Mouse (Mus musculus): ENCODE measurements around the gene Tm7sf2.

The Tm7sf2 gene

GRCm38 (mm10) chr19:6067724-6068415, at the start of gene Tm7sf2:
Gene Tm7sf2, minus strand, starts transcription at chr19:6068373.
- DNase-seq (ENCODE audit: low spot score in 2 of 2), result peak; percentile 77 to 87

- DNase-seq (ENCODE audit: low spot score in 2 of 2), result peak in 1 of 2 experiments; percentile 27
These were observed 49.3 kb upstream of the Tm7sf2 start for GRCm38 (mm10) chr19:6117346-6117985.

DNA sequence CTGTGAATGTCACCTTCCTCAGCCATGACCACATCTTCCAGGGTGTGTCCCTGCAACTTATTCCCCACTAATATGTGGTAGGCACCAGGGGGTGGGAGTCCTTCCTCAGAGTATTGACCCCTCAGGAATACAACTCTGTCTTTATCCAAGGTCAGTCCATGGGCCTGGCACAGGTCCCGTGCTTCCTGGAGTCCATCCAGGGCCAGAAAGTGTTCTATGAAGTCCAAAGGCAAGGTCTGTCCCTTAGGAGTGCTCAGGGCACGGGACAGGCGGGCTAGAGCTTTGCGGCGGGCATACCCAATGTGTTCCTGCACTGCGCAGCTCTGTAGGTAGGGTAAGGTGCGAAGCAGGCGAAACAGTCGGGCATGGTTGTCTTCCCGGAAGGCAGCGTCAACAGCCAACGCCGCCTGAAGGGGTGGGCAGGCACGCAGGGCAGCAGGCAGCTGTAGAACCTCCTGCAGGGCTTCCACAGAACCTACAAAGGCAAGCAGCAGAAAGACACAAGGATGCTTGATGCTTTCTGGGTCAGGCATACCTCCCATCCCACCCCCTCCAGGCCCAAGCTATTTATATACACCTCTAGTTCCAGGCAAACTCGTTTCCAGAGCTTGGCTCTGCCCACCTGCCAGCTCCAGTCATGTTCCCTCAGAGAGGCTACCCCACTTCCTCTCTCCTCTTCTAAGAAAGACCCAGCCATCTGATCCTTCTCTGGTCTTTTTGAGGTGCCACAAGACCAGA, 48.1 kb upstream of the Tm7sf2 start:
- DNase-seq (ENCODE audit: low spot score in 2 of 2), result no peak

DNA sequence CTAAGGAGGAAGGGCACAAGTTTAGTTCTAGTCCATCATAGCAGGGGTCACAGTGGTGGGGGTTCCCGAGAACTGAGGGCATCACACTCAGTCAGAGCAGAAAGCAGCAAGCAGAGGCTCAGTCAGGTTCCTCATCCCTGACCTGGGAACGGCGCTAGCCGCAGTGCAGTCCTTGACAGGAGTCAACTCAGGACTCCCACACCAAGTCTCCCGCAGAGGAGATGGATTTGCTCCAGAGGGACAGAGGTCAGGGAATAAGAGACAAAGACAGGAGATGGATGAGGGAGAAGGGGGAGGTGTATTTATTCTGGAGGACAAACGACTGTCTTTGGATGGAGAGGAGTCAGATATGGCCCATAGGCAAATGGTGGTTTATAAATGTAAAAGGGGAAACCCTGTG, 44.9 kb upstream of the Tm7sf2 start:
- DNase-seq (ENCODE audit: low spot score in 2 of 2), result no peak

GRCm38 (mm10) chr19:6105586-6105985, 37.4 kb upstream of the Tm7sf2 start, which contains the start of gene Naaladl1:
Gene Naaladl1, plus strand, starts transcription at chr19:6105782.
- no peak for DNase-seq (ENCODE audit: low spot score in 2 of 2)

DNA sequence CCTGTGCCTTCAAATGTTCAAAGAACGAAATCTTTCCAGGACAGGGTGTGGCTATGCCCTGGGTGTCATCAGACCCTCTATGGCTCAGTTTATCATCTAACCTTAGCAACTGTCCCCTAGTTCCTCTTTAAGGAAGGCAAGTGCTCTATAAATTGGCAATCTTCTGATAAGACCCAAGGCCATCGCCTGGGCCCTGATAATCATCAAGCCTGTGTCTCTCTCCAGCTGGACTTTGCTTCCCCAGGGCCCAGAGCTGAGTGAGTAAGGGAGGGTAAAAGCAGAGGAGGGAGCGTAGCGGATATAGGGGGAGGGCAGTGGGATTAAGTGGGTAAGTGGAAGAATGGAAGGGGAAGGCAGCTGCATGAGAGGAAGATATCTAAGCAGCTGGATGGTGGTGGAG, 36.3 kb upstream of the Tm7sf2 start:
- no peak for DNase-seq (ENCODE audit: low spot score in 2 of 2)

DNA sequence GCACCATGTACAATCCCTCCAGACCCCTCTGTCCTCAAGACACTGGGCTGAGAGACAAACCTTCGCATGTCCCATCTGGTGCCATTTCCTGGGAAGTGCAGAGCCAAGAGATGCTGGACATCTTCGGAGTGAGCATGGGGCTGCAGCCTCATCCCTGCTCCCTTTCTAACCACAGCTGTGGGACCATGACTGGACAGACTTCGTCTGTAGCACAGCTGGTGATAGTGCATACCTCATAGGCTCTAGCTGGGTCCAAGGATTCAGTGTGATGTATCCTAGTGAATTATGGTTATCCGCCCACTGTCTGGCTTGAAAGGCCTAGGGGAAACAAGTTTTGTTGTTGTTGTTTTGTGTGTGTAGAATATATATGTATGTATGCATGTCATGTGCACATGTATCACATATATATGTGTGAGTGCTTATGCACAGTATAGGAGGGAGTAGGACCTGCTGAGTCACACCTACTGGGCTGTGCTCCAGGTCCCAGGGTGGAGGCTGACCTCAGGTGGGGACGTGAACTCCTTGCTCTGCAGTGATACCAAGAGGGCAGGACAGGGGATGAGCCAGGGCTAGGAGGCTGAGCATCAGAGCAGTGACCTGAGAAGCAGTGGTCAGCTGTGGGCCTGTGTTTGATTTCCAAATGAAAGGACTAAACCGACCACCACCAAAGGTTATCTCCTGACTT, 34.1 kb upstream of the Tm7sf2 start:
- DNase-seq (ENCODE audit: low spot score in 2 of 2), result no peak

DNA sequence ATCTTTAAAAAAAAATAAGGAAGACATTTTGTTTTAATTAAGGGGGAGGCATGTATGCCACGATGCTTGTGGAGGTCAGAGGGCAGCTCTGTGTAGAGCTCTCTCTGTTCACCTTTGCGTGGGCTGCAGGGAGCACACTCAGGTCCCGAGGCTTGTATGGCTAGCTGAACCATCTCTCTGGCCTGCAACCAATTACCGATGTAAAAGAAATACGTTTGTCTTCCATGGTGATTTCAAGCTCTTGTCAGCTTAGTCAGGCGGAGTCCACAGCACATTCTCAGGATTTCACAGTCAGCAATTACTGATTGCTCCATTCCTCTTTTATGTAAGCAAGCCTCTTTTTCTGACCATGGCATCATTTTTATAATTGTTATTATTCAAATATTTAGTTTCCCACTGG, 33.0 kb upstream of the Tm7sf2 start:
- no peak for DNase-seq (ENCODE audit: low spot score in 2 of 2)

GRCm38 (mm10) chr19:6097847-6098246, 29.7 kb upstream of the Tm7sf2 start:
- DNase-seq (ENCODE audit: low spot score in 2 of 2), result no peak

DNA sequence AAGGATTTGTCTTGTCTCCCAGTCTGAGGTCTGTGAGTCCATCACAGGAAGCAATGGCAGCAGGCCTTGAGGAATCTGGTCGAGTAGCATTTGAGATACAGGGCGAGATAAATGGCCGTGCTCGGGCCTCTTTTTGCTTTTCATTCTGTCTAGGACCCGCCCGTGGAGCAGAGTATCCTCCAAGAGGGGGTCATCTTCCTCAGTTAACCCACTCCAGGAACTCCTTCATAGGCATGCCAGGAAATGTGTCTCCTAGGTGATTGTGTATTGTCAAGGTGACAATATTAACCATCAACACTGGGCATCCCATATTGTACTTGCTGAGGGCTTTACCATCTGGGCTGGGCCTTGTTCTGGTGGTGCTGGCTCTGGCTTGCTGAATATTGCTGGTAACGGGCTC, 25.9 kb upstream of the Tm7sf2 start, which contains the start of gene AC131692.1:
AC131692.1 (plus strand) TSS at position 301 of the 400 bp plus-strand sequence.
- DNase-seq (ENCODE audit: low spot score in 2 of 2), result no peak

GRCm38 (mm10) chr19:6088841-6089240, 20.7 kb upstream of the Tm7sf2 start:
- no peak for DNase-seq (ENCODE audit: low spot score in 2 of 2)

DNA sequence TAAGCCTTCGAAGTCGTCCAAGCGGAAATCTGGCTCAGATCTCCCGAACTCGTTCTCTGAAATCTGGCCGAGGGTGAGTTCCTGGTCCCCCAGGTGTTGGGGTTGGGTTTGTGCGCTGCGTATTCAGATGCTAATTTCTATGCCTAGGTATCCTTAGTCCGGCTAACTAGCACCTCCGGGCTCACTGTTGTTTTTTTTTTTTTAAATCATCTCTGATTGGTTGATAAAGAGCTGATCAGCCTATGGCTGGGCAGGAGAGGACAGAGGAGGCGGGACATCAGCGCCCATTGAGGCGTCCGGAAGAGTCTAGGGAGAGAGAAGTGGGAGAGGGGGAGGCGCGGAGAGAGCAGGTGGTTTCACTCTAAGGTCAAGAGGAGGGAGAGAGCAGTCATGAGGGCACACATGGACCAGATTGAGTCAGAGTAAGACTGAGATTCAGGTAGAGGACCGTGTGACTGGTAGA, 17.3 kb upstream of the Tm7sf2 start:
- DNase-seq (ENCODE audit: low spot score in 2 of 2), result no peak

- peak; percentile 95 to 98 for DNase-seq (ENCODE audit: low spot score in 2 of 2)
These were observed 16.5 kb upstream of the Tm7sf2 start, which contains the start of the genes Zfpl1 and Cdca5 for GRCm38 (mm10) chr19:6084478-6085248. Gene Zfpl1, minus strand, starts transcription at chr19:6084956. Gene Cdca5, plus strand, starts transcription at chr19:6084983.

DNA sequence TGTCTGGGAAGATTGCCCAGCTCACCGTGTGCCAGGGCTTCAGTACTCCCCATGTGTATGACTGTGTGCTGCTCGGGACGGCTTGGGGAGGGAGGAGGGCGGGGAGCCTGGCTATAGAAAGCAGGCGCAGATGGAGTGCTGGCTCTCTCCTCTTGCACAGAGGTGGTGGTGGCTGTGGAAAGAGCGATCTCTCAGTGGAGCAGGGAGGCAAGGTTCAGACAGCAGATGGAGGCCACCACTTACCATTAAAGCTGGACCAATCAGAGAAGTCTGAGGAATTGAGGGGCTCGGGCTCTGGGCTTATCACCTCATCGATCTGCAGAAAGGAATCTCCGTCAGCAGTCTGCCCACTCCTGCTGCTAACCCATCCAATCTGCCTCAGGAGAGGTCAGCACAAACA, 14.0 kb upstream of the Tm7sf2 start, which contains the start of gene Gm28374:
Gm28374 (minus strand) TSS at position 101 of the 400 bp plus-strand sequence.
- no peak for DNase-seq (ENCODE audit: low spot score in 2 of 2)

DNA sequence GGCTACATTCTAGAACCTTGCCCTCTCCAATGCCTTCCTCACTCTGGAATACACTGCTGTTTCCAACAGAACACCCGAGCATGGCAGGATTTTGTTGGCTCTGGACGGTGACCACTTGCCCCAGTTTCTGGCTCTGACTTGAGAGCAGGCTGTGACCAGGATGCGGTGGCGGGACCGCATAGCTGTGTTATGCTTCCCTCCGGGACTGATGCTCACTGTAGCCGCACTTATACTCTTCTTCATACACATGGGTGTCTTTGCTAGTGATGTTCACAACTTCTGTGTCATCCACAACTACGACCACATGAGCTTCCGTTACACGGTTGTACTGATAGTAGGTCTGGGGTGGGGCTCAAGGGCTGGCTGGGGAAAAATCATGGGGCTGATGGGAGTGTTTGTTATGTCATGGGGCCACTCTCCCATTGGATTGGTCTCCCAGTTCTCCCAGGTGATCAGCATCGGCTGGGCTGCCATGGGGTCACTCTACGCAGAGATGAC, 11.9 kb upstream of the Tm7sf2 start, which contains the start of gene Tmem262:
Tmem262 (plus strand) TSS at position 51 of the 498 bp plus-strand sequence.
- DNase-seq (ENCODE audit: low spot score in 2 of 2), result no peak

GRCm38 (mm10) chr19:6076564-6077393, 8.6 kb upstream of the Tm7sf2 start, which contains the start of gene Vps51:
Gene Vps51, minus strand, starts transcription at chr19:6077231.
- peak; percentile 89 to 93 for DNase-seq (ENCODE audit: low spot score in 2 of 2)

DNA sequence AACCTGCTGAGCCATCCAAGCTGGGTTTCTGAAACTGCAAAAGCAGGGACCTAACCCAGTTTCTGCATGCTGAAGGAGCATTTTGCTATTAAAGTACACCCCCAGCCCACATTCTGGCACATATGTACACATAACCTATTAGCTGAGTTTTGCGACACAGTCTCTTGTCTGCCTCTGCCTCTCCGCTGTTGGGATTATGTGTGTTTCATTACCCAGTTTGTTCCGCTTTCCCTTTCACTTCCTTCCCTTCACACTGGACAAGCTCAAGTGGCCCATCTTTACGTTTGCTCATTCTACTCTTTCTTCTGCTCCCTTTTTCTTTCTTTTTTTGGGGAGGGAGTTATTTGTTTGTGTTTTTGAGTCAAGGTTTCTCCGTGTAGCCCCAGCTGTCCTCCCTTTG, 5.7 kb upstream of the Tm7sf2 start:
- DNase-seq (ENCODE audit: low spot score in 2 of 2), result no peak

DNA sequence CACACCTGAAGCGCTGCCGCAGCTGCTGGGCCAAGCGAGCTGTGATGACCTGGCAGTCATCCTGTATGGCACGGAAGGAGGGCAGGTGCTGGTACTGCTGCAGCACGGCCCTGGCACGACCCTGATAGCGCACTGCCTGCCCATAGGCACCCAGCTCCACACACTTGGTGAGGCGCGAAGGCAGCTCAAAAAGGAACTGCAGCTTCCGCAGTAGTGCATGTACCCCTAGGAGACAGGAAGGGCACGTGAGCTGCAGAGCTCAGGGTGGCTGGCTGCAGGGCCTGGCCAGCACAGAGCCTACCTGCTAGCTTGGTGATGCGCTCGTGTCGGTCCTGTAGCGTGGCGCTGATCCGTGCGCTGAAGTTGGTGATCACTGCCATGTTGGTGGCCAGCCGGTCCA, 3.1 kb upstream of the Tm7sf2 start:
- no peak for DNase-seq (ENCODE audit: low spot score in 2 of 2)

GRCm38 (mm10) chr19:6070571-6071250, 2.5 kb upstream of the Tm7sf2 start:
- no peak for DNase-seq (ENCODE audit: low spot score in 2 of 2)
